8 mouse cellular contexts compared by ENCODE assay signal in genomic region chr19:9980258-9980657, GRCm38 (mm10). TPM values are rescaled to one million over a fixed set of nuclear protein-coding genes. Genes with fewer than 3 reads are reported as not detected.
DNase-seq lines count a peak whose midpoint lies in the region; ATAC-seq and TF ChIP-seq lines count a peak whose summit lies in the region.

Gene Fth1, plus strand, starts transcription at chr19:9980598.

- H3K4me3 ChIP-seq in neural tube, embryonic 11.5 days (ENCODE audit: low read depth, low read length): no peak within 1 kb of the TSS
- H3K4me3 ChIP-seq in embryonic fibroblast, embryonic 13.5 days (ENCODE audit: insufficient read depth, low read length): no peak within 1 kb of the TSS
- H3K4me3 ChIP-seq in limb, embryonic 11.5 days (ENCODE audit: low read depth, low read length): no peak within 1 kb of the TSS

- H3K9ac ChIP-seq in neural tube, embryonic 11.5 days (ENCODE audit: low read length): no peak within 1 kb of the TSS
- H3K9ac ChIP-seq in limb, embryonic 11.5 days (ENCODE audit: low read length): no peak within 1 kb of the TSS

- no peak for DNase-seq in neural tube, embryonic 11.5 days (ENCODE audit: low spot score)
- DNase-seq in neural tube, embryonic 10.5 days (ENCODE audit: extremely low spot score, low spot score): no peak
- DNase-seq in heart, postnatal 10 days: no peak
- no peak for DNase-seq in limb, embryonic 11.5 days (ENCODE audit: low spot score)
- DNase-seq in ovary, postnatal 10 days (ENCODE audit: low spot score): no peak
- no peak for DNase-seq in urinary bladder, postnatal 4 days (ENCODE audit: low spot score in 2 of 2)

- no peak for ATAC-seq in neural tube, embryonic 11.5 days (ENCODE audit: insufficient read depth, low FRiP score, low TSS enrichment)
- no peak for ATAC-seq in limb, embryonic 11.5 days (ENCODE audit: insufficient number of reproducible peaks, low FRiP score, low TSS enrichment, low read depth)
- ATAC-seq in neutrophil, adult 5-6 weeks (ENCODE audit: extremely low read depth, insufficient number of reproducible peaks, low FRiP score, poor library complexity, severe bottlenecking): no peak

- no peak within 1 kb of the TSS for H3K4me2 ChIP-seq in neural tube, embryonic 11.5 days (ENCODE audit: low read depth)
- H3K4me2 ChIP-seq in limb, embryonic 11.5 days (ENCODE audit: low read depth, severe bottlenecking): no peak within 1 kb of the TSS

- H3K9me3 ChIP-seq in neural tube, embryonic 11.5 days (ENCODE audit: control insufficient read depth, low read length): no peaks in the 10 kb centered on the region
- H3K9me3 ChIP-seq in limb, embryonic 11.5 days (ENCODE audit: control insufficient read depth, low read length): no peaks in the 10 kb centered on the region

- no peak for TF ChIP-seq CTCF in embryonic fibroblast, embryonic 13.5 days (IDR thresholded peaks at IDR 0.05; ENCODE audit: borderline replicate concordance, insufficient read depth, low read length)

- no peak for TF ChIP-seq POLR2A in embryonic fibroblast, embryonic 13.5 days (IDR thresholded peaks at IDR 0.05; ENCODE audit: low read depth, low read length)

- no peaks in the 10 kb centered on the region for H3K27me3 ChIP-seq in neural tube, embryonic 11.5 days (ENCODE audit: control insufficient read depth, insufficient read depth, low read length)
- no peaks in the 10 kb centered on the region for H3K27me3 ChIP-seq in limb, embryonic 11.5 days (ENCODE audit: control insufficient read depth, insufficient read depth, low read length)

- 90% methylated on average over 4 of the region's 4 CpGs for WGBS in neural tube, embryonic 11.5 days
- 90% methylated on average over 4 of the region's 4 CpGs for whole genome bisulfite sequencing in limb, embryonic 11.5 days

- H3K4me1 ChIP-seq in neural tube, embryonic 11.5 days (ENCODE audit: control insufficient read depth, insufficient read depth, low read length): peaks cover 7% of the 10 kb centered on the region
- H3K4me1 ChIP-seq in embryonic fibroblast, embryonic 13.5 days (ENCODE audit: control insufficient read depth, insufficient read depth, low read length): peaks cover 17% of the 10 kb centered on the region
- peaks cover 9% of the 10 kb centered on the region; the same call in 1 of the 2 replicates for H3K4me1 ChIP-seq in limb, embryonic 11.5 days (ENCODE audit: control insufficient read depth, insufficient read depth, low read length)

- intact Hi-C loops in heart, postnatal 10 days (cut with DNase I): no loop called here

- no peak within 1 kb of the TSS for H3K27ac ChIP-seq in neural tube, embryonic 11.5 days (ENCODE audit: low read depth, low read length)
- no peak within 1 kb of the TSS for H3K27ac ChIP-seq in embryonic fibroblast, embryonic 13.5 days (ENCODE audit: insufficient read depth, low read length)
- H3K27ac ChIP-seq in limb, embryonic 11.5 days (replicated peaks; ENCODE audit: low read depth, low read length): no peak within 1 kb of the TSS

- H3K36me3 ChIP-seq in neural tube, embryonic 11.5 days (ENCODE audit: control insufficient read depth, insufficient read depth, low read length): peaks cover 2% of the 10 kb centered on the region
- peaks cover 11% of the 10 kb centered on the region for H3K36me3 ChIP-seq in limb, embryonic 11.5 days (ENCODE audit: control insufficient read depth, insufficient read depth, low read length)

RNA-seq across cellular contexts. Expression of gene Fth1, which starts in this region (rescaled TPM):
- 1,187 and 1,207 TPM in 2 replicates for polyA plus RNA-seq in neural tube, embryonic 11.5 days (2014; fragmentation: Nextera tagmentation; extraction: Ambion mirVana)
- 1,225 and 1,491 TPM in 2 replicates for polyA plus RNA-seq in embryonic fibroblast, embryonic 13.5 days (2011; ENCODE audit: insufficient read length, low read depth, missing spikeins)
- 1,000 to 10,000 TPM; 1,753 to 1,826 TPM for total RNA-seq in heart, postnatal 10 days (2021)
- polyA plus RNA-seq in limb, embryonic 11.5 days (2014; fragmentation: Nextera tagmentation; extraction: Ambion mirVana): 1,189 and 1,219 TPM in 2 replicates
- 1,498 and 1,634 TPM in 2 replicates for total RNA-seq in neutrophil, adult 5-6 weeks (2017)
